Mouse (Mus musculus) mature B cell (primary cell): ENCODE data around the gene Smim4.

Source experiments
- in situ Hi-C: fragments of 300-500 bp; cut with MboI; formaldehyde crosslinking; loops from 2 replicates; pipeline ENCODE4 v1.14.3; 2019

Smim4 gene

DNA sequence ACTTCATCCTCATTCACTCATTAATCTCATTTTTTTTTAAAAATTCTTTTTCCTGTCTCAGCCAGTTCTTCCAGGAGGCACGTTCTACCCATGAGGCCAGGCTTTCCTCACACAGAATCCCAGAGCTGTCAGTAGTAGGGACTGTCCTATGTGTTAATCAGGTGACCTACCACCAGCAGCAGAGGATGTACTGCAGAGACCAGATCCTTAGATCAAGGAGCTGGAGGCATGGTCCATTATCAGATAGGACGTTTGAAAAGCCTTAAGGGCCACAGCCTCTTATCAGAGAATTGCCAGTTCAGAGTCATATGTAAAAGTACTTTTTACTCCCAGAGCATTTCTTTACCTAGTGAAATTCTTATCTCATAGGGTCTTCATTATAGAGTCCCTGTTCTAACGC, 14.7 kb downstream of the Smim4 start:
- in situ Hi-C loops: no loop called here

DNA sequence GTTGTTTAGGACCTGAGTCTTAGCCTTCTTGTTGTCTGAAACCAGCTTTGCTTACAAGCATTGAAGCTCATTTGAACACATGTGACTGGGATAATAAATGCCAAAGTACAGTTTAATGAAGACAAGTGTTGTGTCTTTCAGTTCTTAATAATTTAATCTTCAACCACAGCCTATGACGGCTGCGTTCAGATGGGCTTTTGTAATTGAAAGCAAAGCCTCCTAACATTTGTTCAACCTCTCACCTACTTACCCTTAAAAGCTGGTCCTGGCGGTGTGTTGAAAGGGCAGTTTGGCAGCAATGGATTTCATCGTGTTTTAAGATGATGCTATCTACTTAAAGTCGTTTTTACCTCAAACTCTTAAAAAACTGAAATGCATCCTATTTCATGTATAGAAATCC, 16.6 kb downstream of the Smim4 start:
- in situ Hi-C loops: no loop called here

DNA sequence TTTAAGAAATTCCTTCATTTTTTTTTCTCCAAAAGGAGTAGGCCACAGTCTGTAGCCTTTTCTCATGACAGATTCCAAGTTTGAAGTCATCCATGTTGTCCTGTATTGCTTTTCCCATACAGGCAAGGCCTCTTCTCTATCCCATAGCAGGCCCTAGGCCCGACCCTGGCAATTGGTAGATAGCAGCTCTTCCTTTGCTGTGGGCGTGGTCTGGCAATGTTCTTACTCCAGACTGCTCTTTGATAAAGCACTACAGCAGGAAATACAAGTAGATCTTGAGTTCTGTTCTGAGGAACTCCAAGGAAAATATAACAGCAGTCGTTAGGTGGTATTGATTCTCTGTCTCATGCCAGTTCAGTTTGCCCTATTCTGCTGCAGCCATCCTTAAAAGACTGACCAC, 18.1 kb downstream of the Smim4 start:
- in situ Hi-C loops: no loop called here

DNA sequence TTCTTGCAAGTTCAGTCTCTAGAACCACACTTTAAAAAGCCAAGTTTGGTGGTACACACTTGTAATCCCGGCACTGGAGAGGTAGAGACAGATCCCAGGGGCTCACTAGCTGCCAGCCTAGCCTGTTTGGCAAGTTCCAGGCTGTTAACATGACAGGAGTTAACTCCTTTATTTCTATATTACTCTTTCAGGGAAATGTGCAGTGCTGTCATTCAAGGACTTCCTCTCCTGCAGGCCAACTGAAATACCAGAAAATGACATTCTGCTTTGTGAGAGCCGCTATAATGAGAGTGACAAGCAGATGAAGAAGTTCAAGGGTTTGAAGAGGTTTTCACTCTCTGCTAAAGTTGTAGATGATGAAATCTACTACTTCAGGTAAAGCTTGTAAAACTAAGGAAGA, 23.6 kb downstream of the Smim4 start:
- in situ Hi-C loops: no loop called here

DNA sequence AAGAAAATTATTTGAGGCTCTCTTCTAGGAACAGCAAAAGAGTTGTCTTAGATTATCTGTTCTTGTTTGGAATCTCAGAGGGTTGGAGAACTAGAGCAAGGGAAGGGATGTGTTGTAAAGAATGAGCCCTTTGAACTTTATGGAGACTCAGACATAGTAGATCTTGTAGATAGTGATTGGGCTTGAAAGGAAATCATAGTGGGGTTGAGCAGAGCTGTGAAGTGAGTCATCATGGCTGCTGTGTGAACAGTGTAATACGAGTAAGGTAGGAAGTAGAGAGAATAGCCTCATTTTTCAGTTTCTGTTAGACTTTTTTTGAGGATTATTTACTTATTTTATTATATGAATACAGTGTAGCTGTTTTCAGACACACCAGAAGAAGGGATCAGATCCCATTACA, 38.8 kb downstream of the Smim4 start:
- in situ Hi-C loops: no loop called here

DNA sequence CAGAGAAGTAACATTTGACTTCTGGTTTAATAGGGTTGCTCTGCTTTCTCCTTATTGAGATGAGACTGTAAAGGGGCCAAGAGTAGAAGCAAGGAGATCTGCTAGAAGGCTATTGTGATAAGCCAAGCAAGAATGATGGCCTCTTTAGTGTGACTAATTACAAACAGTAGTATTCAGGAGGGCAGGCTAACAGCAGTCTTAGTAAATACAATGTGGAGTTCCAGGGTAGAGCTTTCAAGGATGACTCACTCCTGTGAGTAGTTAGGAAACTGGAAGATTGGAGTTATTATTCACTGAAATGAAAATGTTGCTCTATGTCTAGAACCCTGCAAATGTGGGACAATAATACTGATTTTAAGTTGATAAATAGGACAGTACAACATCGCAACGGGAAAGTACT, 40.2 kb downstream of the Smim4 start:
- in situ Hi-C loops: no loop called here

DNA sequence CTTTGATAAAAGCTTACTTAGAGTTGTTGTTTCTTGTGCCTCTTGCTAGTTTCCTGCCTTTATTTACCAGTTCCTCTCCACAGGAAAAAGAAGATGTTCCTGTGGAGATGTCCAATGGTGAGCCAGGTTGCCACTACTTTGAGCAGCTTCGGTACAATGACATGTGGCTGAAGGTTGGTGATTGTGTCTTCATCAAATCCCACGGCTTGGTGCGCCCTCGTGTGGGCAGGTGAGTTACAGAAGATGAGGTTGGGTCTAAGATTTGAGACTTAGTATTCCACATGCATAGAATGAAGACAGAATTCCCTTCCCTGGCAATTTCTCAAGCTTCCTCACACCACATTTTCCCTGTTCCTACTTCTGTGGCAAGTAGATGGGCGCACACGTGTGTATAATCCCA, 41.3 kb downstream of the Smim4 start:
- in situ Hi-C loops: no loop called here

DNA sequence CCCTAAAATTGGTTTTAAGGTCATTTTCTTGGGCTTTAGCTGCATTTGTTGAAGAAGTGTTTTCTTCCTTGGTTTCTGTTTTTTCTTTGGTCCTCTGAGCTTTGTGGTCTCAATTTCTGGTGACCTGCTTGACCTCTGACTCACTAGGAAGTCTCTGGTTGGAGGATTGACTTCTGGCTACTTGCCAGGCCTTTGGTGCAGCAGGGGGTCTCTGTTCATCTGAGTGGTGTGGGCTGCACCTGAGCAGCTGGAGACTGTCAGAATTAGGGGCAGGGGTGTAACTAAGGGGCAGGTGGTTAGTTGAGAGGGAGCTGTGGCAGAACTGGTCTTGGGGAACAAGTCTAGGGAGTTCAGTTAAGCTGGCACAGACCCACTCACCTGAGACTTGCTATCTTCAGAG, 47.6 kb downstream of the Smim4 start:
- in situ Hi-C loops: no loop called here

DNA sequence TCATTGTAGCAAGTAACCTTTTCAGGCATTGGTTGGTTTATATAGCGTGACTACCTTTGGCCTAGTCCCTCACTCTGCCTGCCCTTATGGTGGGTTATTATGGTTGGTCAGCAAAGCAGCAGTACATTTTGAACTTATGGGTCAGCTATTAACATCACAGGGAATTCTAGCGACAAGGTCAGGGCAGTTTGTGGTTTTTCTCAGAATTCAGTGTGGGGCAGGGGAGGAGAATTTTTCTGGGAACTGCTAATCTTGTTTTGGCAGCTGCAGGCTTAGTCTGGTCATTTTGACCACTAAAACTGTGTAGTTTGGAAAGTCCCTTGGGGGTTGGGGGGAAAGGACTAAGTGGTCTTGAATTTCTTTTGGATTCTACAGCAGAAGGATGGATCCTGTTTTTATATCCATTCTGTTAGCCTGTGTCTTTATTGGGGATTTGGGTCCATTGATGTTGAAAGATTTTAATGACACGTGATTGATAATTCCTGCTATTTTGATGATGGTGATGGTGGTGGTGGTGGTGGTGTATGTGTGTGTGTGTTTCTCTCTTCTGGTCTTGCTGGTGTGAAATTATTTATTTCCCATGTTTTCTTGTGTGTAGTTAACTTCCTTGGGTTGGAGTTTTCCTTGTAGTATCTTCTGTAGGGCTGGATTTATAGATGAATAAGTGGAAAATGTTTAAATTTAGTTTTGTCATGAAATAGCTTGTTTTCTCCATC, 49.3 kb downstream of the Smim4 start:
- in situ Hi-C loops: no loop called here

DNA sequence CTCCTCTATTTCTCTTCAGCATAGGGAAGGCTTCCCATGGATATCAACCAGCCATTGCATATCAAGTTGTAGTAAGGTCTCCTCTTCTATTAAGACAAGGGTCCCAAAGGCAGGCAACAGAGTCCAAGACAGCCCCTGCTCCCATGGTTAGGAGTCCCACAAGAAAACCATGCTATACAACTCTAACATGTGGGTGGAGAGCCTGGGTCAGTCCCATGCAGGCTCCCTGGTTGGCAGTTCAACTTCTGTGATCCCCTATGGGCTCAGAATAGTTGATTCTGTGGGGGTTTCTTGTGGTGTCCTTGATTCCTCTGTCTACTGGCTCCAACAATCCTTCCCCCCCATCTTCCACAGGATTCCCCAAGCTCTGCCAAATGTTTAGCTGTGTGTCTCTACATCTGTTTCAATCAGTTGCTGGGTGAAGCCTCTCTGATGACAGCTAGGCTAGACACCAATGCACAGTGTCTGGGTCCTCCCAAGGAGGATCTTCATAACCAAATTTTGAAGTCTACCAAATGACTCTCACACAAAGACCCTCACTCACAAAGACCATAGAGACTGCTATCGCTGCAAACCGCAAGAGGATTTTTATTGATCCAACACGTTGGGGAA, 50.1 kb downstream of the Smim4 start:
- in situ Hi-C loops: no loop called here

DNA sequence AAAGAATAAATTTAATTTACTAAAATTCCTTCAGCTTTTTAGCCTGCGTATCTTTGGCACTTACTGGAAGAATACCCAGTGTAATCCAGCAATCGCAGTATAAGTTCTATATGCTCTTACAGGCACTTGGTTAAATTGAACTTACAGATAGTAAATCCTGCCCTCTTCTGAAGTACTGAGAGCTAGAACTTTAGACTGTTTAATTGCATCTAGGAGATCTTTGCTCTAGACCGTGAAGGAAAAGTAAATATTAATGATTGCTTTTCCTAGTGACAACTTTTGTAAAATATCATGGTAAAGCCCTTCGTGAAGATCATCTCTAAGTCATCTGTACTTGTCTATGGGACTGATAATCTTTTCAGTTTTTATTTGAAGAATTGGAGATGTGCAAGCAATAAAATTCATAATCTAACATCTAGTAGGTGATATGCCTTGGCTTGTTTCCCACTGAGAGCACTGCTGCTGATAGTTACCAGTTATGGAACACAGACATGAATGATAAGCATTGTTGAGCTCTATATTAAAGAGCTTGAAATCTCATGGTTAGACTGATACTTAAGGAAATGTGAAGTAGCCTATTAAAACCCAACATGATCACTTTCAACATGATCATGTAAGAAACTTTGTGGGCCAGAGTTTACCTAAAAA, 59.5 kb downstream of the Smim4 start:
- in situ Hi-C loops: no loop called here

DNA sequence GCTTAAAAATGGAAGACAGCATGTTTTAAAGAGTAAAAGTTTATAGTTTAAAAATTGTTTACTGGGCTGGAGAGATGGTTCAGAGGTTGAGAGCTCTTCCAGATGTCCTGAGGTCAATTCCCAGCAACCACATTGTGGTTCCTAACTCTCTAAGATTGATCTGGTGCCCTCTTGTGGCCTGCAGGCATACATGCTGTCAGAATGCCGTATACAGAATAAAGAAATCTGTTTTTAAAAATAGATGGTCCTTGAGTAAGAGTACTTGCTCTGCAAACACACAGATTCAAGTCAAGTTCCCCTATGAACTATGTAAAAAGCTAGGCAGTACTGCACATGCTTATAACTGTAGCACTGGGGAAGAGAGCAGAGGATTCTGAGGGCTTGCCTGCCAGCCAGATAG, 66.5 kb downstream of the Smim4 start:
- in situ Hi-C loops: no loop called here

DNA sequence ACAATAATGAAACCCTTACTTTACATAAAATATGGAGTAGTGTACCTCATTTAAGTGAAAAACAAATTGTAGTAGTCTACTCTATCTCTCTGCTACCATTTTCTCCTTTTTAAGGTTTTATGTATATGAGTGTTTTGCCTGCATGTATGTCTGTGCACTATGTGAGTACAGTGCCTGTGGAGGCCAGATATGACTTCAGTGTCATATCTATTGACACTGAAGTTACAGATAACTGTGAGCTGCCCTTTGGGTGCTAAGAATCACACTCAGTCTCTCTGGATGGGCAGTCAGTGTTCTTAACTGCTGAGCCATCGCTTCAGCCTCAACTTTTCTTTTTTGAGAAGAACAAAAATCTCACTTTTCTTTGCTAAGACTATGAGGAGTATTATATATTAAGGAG, 82.9 kb downstream of the Smim4 start:
- in situ Hi-C loops: no loop called here

DNA sequence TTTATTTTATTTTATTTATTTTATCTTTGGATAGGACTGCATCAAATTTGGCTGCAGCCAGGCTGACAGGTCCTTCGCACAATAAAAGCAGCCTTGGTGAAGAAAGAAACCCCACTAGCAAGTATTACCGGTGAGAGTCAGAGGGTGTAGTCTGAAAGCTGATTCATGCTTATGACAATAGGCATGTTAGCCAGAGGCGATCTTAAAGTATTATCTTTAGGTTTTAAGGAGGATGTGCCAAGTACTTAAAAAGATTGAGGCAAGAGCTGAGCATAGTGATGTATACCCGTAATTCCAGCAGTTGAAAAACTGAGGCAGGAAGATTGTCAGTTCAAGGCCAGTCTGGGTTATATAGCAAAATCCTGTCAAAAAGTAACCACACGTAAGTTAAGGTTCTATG, 83.5 kb downstream of the Smim4 start:
- in situ Hi-C loops: no loop called here
